Mouse (Mus musculus): ENCODE results near the gene Nrd1.

GRCm38 (mm10) chr4:109109686-109110085 lies 109.2 kb downstream of the Nrd1 start:
- TF ChIP-seq POLR2A (IDR thresholded peaks at IDR 0.05; ENCODE audit: borderline replicate concordance, control insufficient read depth, low read depth, low read length) (no peak), CTCF (IDR thresholded peaks at IDR 0.05; ENCODE audit: control insufficient read depth, insufficient read depth, low read length) (no peak)
